Mouse (Mus musculus) C2C12 (cell line): Measurements from ENCODE around the gene Snapin.

Source experiments
- CTCF ChIP-seq: IDR thresholded peaks from one replicate; pipeline ENCODE4 v1.5.1; 2011; ENCODE audit not compliant: control insufficient read depth, insufficient read depth, insufficient read length
- MYOD1 ChIP-seq: IDR thresholded peaks from one replicate; pipeline ENCODE4 v1.6.1; 2011; ENCODE audit warnings: low read depth; ENCODE audit not compliant: control insufficient read depth, insufficient read length
- USF1 ChIP-seq: IDR thresholded peaks from one replicate; pipeline ENCODE4 v1.6.1; 2011; ENCODE audit warnings: low read depth, mild to moderate bottlenecking, control low read depth, moderate library complexity

DNA sequence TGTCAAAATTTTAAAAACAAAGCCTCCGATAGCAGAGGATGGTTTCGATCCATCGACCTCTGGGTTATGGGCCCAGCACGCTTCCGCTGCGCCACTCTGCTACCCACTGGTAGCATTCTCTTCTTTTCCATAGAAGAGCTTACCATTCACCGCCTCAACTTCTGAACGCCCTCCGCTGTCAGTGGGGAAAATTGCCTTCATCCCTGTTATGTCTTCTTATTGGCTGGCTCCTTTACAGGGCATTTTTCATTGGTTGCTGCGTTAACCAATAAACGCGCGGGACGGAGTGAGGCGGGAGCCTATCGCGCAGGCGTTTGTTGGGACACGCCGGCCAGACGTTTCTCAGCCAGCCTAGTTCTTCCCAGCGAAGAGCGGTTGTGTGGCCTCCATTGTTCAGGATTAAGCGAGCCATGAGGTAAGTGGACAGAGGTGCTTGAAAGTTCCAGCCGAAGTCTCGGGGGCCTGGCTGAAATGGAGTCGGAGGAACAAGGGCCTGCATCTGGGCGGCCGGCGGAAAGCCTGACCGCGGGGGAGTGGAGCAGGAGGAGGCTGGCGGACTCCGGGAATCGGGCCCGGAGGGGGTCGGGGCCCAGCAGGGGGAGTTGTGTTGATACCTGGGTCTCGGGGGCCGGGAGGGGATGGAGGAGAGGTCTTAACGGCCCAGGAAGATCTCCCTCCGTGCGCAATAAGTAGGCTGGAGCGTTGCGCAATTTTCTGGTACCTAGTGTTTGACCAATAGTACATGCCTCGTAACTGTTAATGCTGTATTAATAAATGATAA, 14.8 kb downstream of the Snapin start, which contains the start of gene Ilf2:
- TF ChIP-seq CTCF (no peak), MYOD1 (no peak), USF1 (no peak)
